Mouse (Mus musculus): ENCODE results near the gene Grik4. TPM values are rescaled to one million over a fixed set of nuclear protein-coding genes. Genes with fewer than 3 reads are reported as not detected.

Gene Grik4
- polyA plus RNA-seq, 1 experiment, result 0.35 TPM

DNA sequence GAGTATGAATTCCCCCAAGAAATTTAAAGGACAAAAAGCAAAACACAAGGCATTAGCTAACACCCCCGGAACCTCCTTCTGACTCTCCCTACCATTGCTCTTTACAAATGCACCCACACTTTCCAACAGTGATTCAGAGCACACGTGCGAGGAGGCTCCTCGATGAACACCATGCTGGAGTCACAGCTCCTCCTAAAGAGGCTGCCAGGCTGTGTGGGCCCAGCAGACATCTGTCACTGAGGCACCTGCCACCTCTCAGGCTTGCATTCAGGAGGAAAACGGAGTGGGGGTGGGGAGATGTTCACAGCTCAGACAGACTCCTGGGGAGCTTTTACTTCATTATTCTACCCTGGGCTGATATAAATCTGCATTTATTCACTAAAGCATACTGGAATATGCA, 301.5 kb downstream of the Grik4 start:
- 69% methylated on average over 5 of the region's 5 CpGs for WGBS
- Histone ChIP-seq H3K4me3 (ENCODE audit: low read depth, low read length) (no peak overlapping the region), H3K27ac (ENCODE audit: insufficient read depth, low read depth, low read length) (no peak overlapping the region), H3K27me3 (ENCODE audit: control insufficient read depth, insufficient read depth, low read length) (no peaks in the 10 kb centered on the region), H3K4me1 (ENCODE audit: control insufficient read depth, insufficient read depth, insufficient read length, low read length) (no peaks in the 10 kb centered on the region), H3K36me3 (ENCODE audit: control insufficient read depth, insufficient read depth, low read length) (no peaks in the 10 kb centered on the region)
- TF ChIP-seq POLR2A (IDR thresholded peaks at IDR 0.05; ENCODE audit: low read depth, low read length) (no peak), CTCF (IDR thresholded peaks at IDR 0.05; ENCODE audit: extremely low read depth, insufficient read length, insufficient replicate concordance, low read depth, low read length) (no peak)

DNA sequence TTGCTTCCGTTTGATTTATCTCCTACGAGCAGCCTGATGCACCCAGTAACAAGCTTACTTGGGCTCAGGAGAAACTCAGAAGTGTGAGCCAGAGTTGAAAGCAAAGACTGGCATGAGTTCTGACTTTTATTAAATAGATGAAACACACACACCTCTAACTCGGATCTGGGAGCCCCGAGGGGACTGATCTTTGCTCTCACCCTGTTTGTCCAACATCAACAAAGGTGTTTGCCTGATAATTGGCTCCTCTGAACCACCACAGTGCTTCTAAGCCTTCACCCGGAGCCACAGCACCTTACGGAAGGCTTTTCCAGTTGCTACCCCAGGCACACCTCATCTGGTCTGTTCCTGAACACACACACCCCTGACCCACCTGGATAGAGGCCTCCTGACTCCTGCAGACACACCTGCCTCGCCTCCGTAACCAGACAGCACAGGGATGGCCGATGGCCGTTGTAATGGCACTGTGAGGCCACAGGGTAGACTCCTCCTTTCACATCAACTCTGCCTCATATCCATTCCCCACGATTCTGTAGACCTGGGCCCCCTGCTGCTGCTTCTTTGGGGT, 302.7 kb downstream of the Grik4 start:
- H3K4me1 ChIP-seq (ENCODE audit: control insufficient read depth, insufficient read depth, insufficient read length, low read length), result no peaks in the 10 kb centered on the region
- WGBS, result 37% methylated on average over 11 of the region's 11 CpGs
- H3K27me3 ChIP-seq (ENCODE audit: control insufficient read depth, insufficient read depth, low read length), result no peaks in the 10 kb centered on the region
- H3K4me3 ChIP-seq (ENCODE audit: low read depth, low read length), result no peak overlapping the region
- no peak overlapping the region for H3K27ac ChIP-seq (ENCODE audit: insufficient read depth, low read depth, low read length)
- TF ChIP-seq CTCF (IDR thresholded peaks at IDR 0.05; ENCODE audit: extremely low read depth, insufficient read length, insufficient replicate concordance, low read depth, low read length) (no peak), POLR2A (IDR thresholded peaks at IDR 0.05; ENCODE audit: low read depth, low read length) (no peak)
- no peaks in the 10 kb centered on the region for H3K36me3 ChIP-seq (ENCODE audit: control insufficient read depth, insufficient read depth, low read length)

DNA sequence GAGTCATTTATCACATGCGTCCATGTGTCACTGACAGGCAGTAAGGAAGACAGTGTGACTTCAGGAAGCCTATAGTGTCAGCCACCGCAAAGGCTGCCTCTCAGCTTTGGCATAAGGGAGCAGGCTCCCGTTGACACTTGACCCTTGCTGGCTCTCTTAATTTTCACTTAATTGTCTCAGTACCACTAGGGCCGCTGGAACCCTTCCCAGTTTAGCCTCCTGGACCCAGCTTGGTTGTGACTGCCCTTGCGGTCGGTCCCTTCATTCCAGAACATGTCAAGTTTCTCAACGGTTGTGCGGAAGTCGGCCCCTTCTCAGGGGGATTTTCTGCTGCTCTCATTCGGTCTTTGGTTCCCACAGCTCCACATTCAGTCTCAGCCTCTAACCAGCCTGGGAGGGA, 307.8 kb downstream of the Grik4 start:
- 82% methylated on average over 10 of the region's 10 CpGs for WGBS
- no peaks in the 10 kb centered on the region for H3K4me1 ChIP-seq (ENCODE audit: control insufficient read depth, insufficient read depth, insufficient read length, low read length)
- TF ChIP-seq POLR2A (IDR thresholded peaks at IDR 0.05; ENCODE audit: low read depth, low read length), result no peak
- no peak for TF ChIP-seq CTCF (IDR thresholded peaks at IDR 0.05; ENCODE audit: extremely low read depth, insufficient read length, insufficient replicate concordance, low read depth, low read length)
- H3K36me3 ChIP-seq (ENCODE audit: control insufficient read depth, insufficient read depth, low read length), result no peaks in the 10 kb centered on the region
- no peak overlapping the region for H3K27ac ChIP-seq (ENCODE audit: insufficient read depth, low read depth, low read length)
- no peaks in the 10 kb centered on the region for H3K27me3 ChIP-seq (ENCODE audit: control insufficient read depth, insufficient read depth, low read length)
- no peak overlapping the region for H3K4me3 ChIP-seq (ENCODE audit: low read depth, low read length)

DNA sequence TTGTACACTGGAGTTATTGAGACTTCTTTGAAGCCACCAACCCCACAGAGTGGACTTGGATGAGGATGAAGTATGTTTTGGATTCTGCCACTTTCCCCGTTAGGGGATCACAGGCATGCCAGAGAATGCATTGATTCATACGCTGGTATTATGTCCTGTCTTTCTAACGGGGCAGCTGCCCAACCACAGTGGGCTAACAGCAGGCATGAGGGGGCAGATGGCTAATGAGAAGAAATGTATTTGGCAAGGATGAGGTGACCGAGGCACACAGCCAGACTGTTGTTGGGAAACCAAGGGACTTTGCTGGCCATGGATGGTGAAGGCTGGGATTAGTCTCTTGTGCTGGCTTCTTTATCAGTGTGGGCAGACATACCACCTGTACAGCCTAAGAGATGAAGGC, 312.8 kb downstream of the Grik4 start:
- no peak for TF ChIP-seq POLR2A (IDR thresholded peaks at IDR 0.05; ENCODE audit: low read depth, low read length)
- TF ChIP-seq CTCF (IDR thresholded peaks at IDR 0.05; ENCODE audit: extremely low read depth, insufficient read length, insufficient replicate concordance, low read depth, low read length), result no peak
- Histone ChIP-seq H3K4me1 (ENCODE audit: control insufficient read depth, insufficient read depth, insufficient read length, low read length) (no peaks in the 10 kb centered on the region), H3K27ac (ENCODE audit: insufficient read depth, low read depth, low read length) (no peak overlapping the region), H3K4me3 (ENCODE audit: low read depth, low read length) (no peak overlapping the region), H3K36me3 (ENCODE audit: control insufficient read depth, insufficient read depth, low read length) (no peaks in the 10 kb centered on the region), H3K27me3 (ENCODE audit: control insufficient read depth, insufficient read depth, low read length) (no peaks in the 10 kb centered on the region)
- WGBS, result 89% methylated on average over 4 of the region's 4 CpGs

DNA sequence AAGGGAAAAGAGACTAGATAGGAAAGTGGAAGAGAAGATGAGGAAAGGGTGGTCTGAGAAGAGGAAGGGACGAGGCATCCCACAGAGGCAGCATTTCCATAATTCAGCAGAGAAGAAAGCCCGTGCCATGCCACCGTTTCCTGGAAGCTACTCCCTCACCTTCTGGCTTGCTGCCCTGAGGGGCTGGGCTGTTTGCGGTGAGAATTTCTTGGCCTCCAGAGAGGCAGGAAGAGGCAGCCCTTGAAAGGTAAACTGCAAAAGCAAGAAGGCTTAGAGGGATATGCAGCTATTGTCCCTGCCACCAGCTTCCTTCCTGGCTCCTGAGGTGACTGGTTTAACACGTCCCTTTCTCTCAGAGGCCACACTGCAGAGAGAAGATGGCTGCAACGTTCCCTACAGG, 316.7 kb downstream of the Grik4 start:
- Histone ChIP-seq H3K27me3 (ENCODE audit: control insufficient read depth, insufficient read depth, low read length) (no peaks in the 10 kb centered on the region), H3K4me3 (ENCODE audit: low read depth, low read length) (no peak overlapping the region), H3K4me1 (ENCODE audit: control insufficient read depth, insufficient read depth, insufficient read length, low read length) (no peaks in the 10 kb centered on the region), H3K36me3 (ENCODE audit: control insufficient read depth, insufficient read depth, low read length) (no peaks in the 10 kb centered on the region), H3K27ac (ENCODE audit: insufficient read depth, low read depth, low read length) (no peak overlapping the region)
- 17% methylated on average over 6 of the region's 6 CpGs for WGBS
- TF ChIP-seq CTCF (IDR thresholded peaks at IDR 0.05; ENCODE audit: extremely low read depth, insufficient read length, insufficient replicate concordance, low read depth, low read length) (no peak), POLR2A (IDR thresholded peaks at IDR 0.05; ENCODE audit: low read depth, low read length) (no peak)

DNA sequence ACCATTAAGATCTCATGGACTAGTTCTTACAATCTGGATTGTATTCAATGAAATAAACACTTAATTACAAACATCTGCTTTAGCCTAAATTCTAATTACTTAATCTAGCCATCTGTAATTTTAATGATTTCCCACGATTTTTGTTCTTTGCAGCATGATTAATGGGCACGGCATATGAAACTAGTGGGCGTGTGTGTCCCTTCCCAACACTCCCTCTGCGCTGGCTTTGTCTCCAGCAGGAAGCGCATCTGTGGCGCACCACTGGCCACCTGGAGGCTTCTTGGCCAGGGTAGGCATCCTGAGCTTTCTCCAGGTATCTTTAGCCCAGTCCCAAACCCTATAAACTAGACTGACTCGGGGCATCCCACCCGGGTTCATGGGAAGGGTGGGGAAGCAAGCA, 317.1 kb downstream of the Grik4 start:
- 56% methylated on average over 8 of the region's 8 CpGs for WGBS
- Histone ChIP-seq H3K4me3 (ENCODE audit: low read depth, low read length) (no peak overlapping the region), H3K27me3 (ENCODE audit: control insufficient read depth, insufficient read depth, low read length) (no peaks in the 10 kb centered on the region), H3K27ac (ENCODE audit: insufficient read depth, low read depth, low read length) (no peak overlapping the region), H3K4me1 (ENCODE audit: control insufficient read depth, insufficient read depth, insufficient read length, low read length) (no peaks in the 10 kb centered on the region), H3K36me3 (ENCODE audit: control insufficient read depth, insufficient read depth, low read length) (no peaks in the 10 kb centered on the region)
- no peak for TF ChIP-seq CTCF (IDR thresholded peaks at IDR 0.05; ENCODE audit: extremely low read depth, insufficient read length, insufficient replicate concordance, low read depth, low read length)
- no peak for TF ChIP-seq POLR2A (IDR thresholded peaks at IDR 0.05; ENCODE audit: low read depth, low read length)

DNA sequence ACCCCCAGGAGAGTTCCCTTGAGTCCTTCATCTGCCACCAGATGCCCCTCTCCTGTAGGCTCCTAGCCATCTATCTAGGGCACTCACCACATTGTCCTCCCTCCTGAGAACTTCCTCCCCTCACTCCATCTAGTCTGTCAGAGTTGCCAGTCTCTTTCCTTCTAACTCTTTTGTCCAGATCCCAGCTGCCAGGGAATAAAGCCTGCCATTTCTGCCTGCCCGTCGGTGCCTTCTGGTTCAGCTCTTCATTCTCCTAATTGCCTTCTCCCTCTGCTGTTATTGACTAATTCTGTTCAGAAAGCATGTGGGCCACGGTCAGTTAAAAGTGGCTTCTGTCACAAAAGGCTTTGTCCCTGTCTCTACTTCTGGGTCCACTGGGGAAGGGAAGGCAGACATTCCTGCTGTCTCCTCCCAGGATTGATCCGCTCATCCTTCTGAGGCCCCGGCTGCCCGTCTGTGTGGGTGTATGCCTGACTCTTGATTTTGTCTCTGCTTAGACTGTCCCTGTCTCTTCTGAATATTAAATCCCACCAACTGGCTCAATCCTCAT, 318.0 kb downstream of the Grik4 start:
- Histone ChIP-seq H3K27ac (ENCODE audit: insufficient read depth, low read depth, low read length) (no peak overlapping the region), H3K4me1 (ENCODE audit: control insufficient read depth, insufficient read depth, insufficient read length, low read length) (no peaks in the 10 kb centered on the region), H3K27me3 (ENCODE audit: control insufficient read depth, insufficient read depth, low read length) (no peaks in the 10 kb centered on the region), H3K4me3 (ENCODE audit: low read depth, low read length) (no peak overlapping the region), H3K36me3 (ENCODE audit: control insufficient read depth, insufficient read depth, low read length) (no peaks in the 10 kb centered on the region)
- WGBS, result 80% methylated on average over 6 of the region's 6 CpGs
- no peak for TF ChIP-seq CTCF (IDR thresholded peaks at IDR 0.05; ENCODE audit: extremely low read depth, insufficient read length, insufficient replicate concordance, low read depth, low read length)
- TF ChIP-seq POLR2A (IDR thresholded peaks at IDR 0.05; ENCODE audit: low read depth, low read length), result no peak
